Mouse (Mus musculus) intestine, embryonic 14.5 days (tissue): ENCODE measurements around the gene Farp1. TPM values are rescaled to one million over a fixed set of nuclear protein-coding genes. Genes with fewer than 3 reads are reported as not detected.

Source experiments
- ATAC-seq: fragments of 200-750 bp; cut with Nextera tagmentation; replicated peaks from 2 replicates; pipeline ENCODE4 v1.8.0; 2017; ENCODE audit warnings: low read depth, moderate number of reproducible peaks, moderate TSS enrichment, moderate library complexity; ENCODE audit not compliant: low FRiP score, low TSS enrichment
- DNase-seq: peaks from one replicate; pipeline ENCODE4 v3.0.0-alpha.2; 2018; ENCODE audit warnings: low spot score
- H3K27ac ChIP-seq: fragments of 300-500 bp; sonication (generic); 2 replicates; pipeline ENCODE4 v1.5.1; 2014; ENCODE audit warnings: low read depth, mild to moderate bottlenecking, control low read depth
- H3K27me3 ChIP-seq: fragments of 300-500 bp; sonication (generic); replicated peaks from 2 replicates; pipeline ENCODE4 v1.6.1; 2014; ENCODE audit warnings: low read length, control low read depth; ENCODE audit not compliant: control insufficient read depth, insufficient read depth
- H3K36me3 ChIP-seq: fragments of 300-500 bp; sonication (generic); 2 replicates; pipeline ENCODE4 v1.6.1; 2014; ENCODE audit warnings: low read length, control low read depth; ENCODE audit not compliant: control insufficient read depth, insufficient read depth
- H3K4me1 ChIP-seq: fragments of 300-500 bp; sonication (generic); replicated peaks from 2 replicates; pipeline ENCODE4 v1.6.1; 2014; ENCODE audit warnings: low read length, control low read depth, mixed read lengths; ENCODE audit not compliant: control insufficient read depth, insufficient read depth
- H3K4me2 ChIP-seq: fragments of 300-500 bp; sonication (generic); 2 replicates; pipeline ENCODE4 v1.6.1; 2014; ENCODE audit warnings: low read length
- H3K4me3 ChIP-seq: fragments of 300-500 bp; sonication (generic); 2 replicates; pipeline ENCODE4 v1.5.1; 2014; ENCODE audit warnings: low read depth, low read length, control low read depth, mixed read lengths
- H3K9ac ChIP-seq: fragments of 300-500 bp; sonication (generic); 2 replicates; pipeline ENCODE4 v1.6.1; 2014; ENCODE audit warnings: mild to moderate bottlenecking, low read length
- H3K9me3 ChIP-seq: fragments of 300-500 bp; sonication (generic); 2 replicates; pipeline ENCODE4 v1.6.1; 2016; ENCODE audit warnings: low read length, control low read depth; ENCODE audit not compliant: control insufficient read depth
- WGBS: fragments of 180-500 bp; shearing (Covaris S2); extraction: QIAGEN DNeasy Blood & Tissue Kit; methylation state at CpG from one replicate; pipeline ENCODE4 v1.1.7; 2014; 5-methylcytosine and 5-hydroxymethylcytosine counted together
- polyA plus RNA-seq: library from polyadenylated mRNA; unstranded; fragments of >200 nt; fragmentation: Nextera tagmentation; extraction: Ambion mirVana; gene quantifications from 2 replicates; pipeline ENCODE4 v1.2.1, GENCODE M21; 2014

The Farp1 gene
- polyA plus RNA-seq, 1 experiment from 2014 or later = 26.1 TPM

- no peak for DNase-seq
- no peak overlapping the region for H3K4me2 ChIP-seq
- H3K9ac ChIP-seq = no peak overlapping the region
- no peak overlapping the region for H3K4me3 ChIP-seq
- H3K4me1 ChIP-seq = no peaks in the 10 kb centered on the region; the same call in 1 of the 2 replicates
- H3K36me3 ChIP-seq = peaks cover 23% of the 10 kb centered on the region
- no peak for ATAC-seq
- H3K27me3 ChIP-seq = no peaks in the 10 kb centered on the region
- no peaks in the 10 kb centered on the region for H3K9me3 ChIP-seq
- H3K27ac ChIP-seq = no peak overlapping the region
- 77% methylated on average over 10 of the region's 10 CpGs for WGBS
Measured at GRCm38 (mm10) chr14:121219226-121220039, 184.4 kb downstream of the Farp1 start.

- no peak overlapping the region for H3K27ac ChIP-seq
- no peaks in the 10 kb centered on the region for H3K27me3 ChIP-seq
- H3K9me3 ChIP-seq = no peaks in the 10 kb centered on the region
- H3K4me1 ChIP-seq = no peaks in the 10 kb centered on the region; the same call in 1 of the 2 replicates
- no peak overlapping the region for H3K4me3 ChIP-seq
- ATAC-seq (0 out of 2 replicates have a peak, but pooled peaks have one; percentile 37), DNase-seq (no peak)
- no peak overlapping the region for H3K4me2 ChIP-seq
- 95% methylated on average over 1 of the region's 1 CpGs for WGBS
- H3K9ac ChIP-seq = no peak overlapping the region
- peaks cover 23% of the 10 kb centered on the region for H3K36me3 ChIP-seq
Measured at GRCm38 (mm10) chr14:121220040-121220322, 185.0 kb downstream of the Farp1 start.

DNA sequence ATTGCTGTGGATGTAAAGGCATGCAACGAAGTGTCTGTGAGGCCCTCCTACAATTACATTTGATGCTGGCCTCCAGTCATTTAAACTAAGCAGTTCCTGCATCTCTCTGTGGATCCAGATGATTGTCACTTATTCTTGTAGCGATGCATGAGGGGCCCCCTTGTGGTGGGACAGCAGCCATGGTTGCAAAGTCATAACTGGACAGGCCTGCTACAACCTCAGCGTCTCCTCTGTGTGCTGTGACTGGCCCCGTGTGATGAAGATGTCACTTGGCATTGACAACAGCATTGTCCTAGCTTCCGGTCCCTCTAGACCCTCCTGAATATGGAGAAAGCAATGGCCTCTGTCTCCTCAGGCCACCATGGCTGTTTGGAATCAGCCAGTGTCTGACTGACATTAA, 185.7 kb downstream of the Farp1 start:
- 89% methylated on average over 5 of the region's 5 CpGs for WGBS
- H3K36me3 ChIP-seq = peaks cover 23% of the 10 kb centered on the region
- H3K27ac ChIP-seq = no peak overlapping the region
- ATAC-seq (no peak), DNase-seq (no peak)
- no peaks in the 10 kb centered on the region for H3K27me3 ChIP-seq
- no peak overlapping the region for H3K4me3 ChIP-seq
- no peaks in the 10 kb centered on the region for H3K9me3 ChIP-seq
- H3K4me2 ChIP-seq = no peak overlapping the region
- no peak overlapping the region for H3K9ac ChIP-seq
- H3K4me1 ChIP-seq = no peaks in the 10 kb centered on the region; the same call in 1 of the 2 replicates

DNA sequence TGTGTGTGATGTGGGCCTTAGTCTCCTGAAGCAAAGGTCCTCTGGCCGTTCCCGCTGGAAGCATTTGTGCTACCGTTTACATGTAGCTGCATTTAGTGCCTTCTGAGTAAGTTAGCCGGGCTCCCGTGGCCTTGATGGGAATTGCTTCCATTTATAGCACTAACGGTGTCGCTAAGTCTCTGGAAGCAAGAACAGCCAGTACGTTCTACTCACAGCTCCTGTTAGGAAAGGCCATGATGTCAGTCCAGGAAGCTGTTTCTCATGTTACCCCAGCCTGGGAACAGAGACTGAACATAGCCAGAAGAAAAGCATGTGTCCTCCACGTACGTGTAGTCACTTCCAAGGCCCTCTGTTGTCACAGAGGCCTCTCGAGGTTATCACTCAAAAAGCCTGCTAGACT, 190.8 kb downstream of the Farp1 start:
- H3K9ac ChIP-seq = no peak overlapping the region
- H3K4me1 ChIP-seq = no peaks in the 10 kb centered on the region; the same call in 1 of the 2 replicates
- H3K27ac ChIP-seq = no peak overlapping the region
- 37% methylated on average over 11 of the region's 11 CpGs for WGBS
- H3K36me3 ChIP-seq = peaks cover 28% of the 10 kb centered on the region
- ATAC-seq = no peak
- H3K4me3 ChIP-seq = no peak overlapping the region
- no peaks in the 10 kb centered on the region for H3K27me3 ChIP-seq
- no peaks in the 10 kb centered on the region for H3K9me3 ChIP-seq
- DNase-seq = no peak
- no peak overlapping the region for H3K4me2 ChIP-seq

DNA sequence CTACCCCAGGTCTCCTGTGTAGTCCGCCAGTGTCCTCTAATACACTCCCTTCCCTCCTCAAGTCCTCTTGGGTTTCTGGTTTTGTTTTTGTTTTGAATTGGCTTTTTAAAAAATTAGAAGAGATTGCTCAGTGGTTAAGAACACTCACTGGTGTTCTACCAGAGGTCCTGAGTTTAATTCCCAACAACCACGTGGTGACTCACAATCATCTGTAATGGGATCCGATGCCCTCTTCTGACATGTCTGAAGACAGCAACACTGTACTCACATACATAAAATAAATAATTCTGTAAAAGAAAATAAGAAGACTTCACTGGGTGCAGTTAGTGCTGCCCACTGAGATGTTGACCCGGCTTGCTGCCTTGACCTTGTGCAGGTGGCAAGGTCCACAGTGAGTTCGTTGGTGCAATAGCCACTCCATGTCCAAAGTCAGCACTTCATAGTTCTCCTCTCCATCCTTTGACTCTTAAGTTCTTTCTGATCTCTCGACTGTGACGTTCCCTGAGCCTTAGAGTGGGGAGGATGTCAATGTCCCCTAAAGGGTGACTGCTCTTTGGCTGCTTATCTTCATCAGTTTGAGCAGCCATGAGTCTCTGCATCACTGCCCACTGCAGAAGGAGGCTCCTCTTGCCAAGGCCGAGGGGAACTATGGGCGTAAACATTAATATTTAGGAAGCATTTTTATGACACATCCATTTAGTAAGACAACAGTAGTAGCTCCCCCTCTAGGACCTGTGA, 194.2 kb downstream of the Farp1 start:
- Histone ChIP-seq H3K9me3 (no peaks in the 10 kb centered on the region), H3K36me3 (peaks cover 36% of the 10 kb centered on the region), H3K4me2 (no peak overlapping the region), H3K27me3 (no peaks in the 10 kb centered on the region), H3K27ac (no peak overlapping the region), H3K4me3 (no peak overlapping the region), H3K9ac (no peak overlapping the region), H3K4me1 (no peaks in the 10 kb centered on the region; the same call in 1 of the 2 replicates)
- WGBS = 90% methylated on average over 9 of the region's 9 CpGs
- no peak for ATAC-seq
- DNase-seq = no peak

GRCm38 (mm10) chr14:121231232-121231631, 196.2 kb downstream of the Farp1 start:
- WGBS = 94% methylated on average over 8 of the region's 8 CpGs
- no peak for ATAC-seq

DNA sequence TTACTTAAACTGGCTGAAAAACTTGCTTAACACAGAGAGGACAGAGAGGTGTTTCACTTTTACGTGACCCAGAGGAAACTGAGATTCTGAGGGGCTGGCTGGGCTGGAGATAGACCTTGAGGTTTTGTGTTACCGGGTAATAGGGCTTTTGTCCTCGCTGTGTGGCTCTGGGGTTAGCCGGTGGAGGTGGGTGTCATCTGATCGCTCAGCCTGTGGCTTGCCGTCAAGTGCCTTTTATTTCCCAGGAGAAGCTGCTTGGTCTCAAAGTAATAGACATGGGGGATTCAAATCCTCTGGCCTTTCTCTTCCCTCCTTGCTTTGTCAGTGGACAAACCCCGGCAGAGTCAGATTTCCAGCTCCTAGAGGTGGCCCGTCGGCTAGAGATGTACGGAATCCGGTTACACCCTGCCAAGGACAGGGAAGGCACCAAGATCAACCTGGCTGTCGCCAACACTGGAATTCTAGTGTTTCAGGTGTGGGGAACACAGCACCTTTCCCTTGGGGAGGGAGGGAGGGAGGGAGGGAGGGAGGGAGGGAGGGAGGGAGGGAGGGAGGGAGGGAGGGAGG, 199.8 kb downstream of the Farp1 start:
- Histone ChIP-seq H3K36me3 (peaks cover 67% of the 10 kb centered on the region), H3K4me3 (no peak overlapping the region), H3K4me2 (no peak overlapping the region), H3K9ac (no peak overlapping the region), H3K27ac (no peak overlapping the region), H3K4me1 (0 out of 2 replicates have a peak, but pooled peaks cover 5% of the 10 kb centered on the region), H3K9me3 (no peaks in the 10 kb centered on the region), H3K27me3 (no peaks in the 10 kb centered on the region)
- no peak for DNase-seq
- no peak for ATAC-seq
- 68% methylated on average over 12 of the region's 12 CpGs for WGBS

More at GRCm38 (mm10) chr14:121231232-121231631, 196.2 kb downstream of the Farp1 start:
- Histone ChIP-seq H3K9me3 (no peaks in the 10 kb centered on the region), H3K27me3 (no peaks in the 10 kb centered on the region), H3K36me3 (peaks cover 48% of the 10 kb centered on the region), H3K9ac (no peak overlapping the region), H3K4me1 (no peaks in the 10 kb centered on the region), H3K27ac (no peak overlapping the region), H3K4me3 (no peak overlapping the region), H3K4me2 (no peak overlapping the region)
- DNase-seq = no peak

DNA sequence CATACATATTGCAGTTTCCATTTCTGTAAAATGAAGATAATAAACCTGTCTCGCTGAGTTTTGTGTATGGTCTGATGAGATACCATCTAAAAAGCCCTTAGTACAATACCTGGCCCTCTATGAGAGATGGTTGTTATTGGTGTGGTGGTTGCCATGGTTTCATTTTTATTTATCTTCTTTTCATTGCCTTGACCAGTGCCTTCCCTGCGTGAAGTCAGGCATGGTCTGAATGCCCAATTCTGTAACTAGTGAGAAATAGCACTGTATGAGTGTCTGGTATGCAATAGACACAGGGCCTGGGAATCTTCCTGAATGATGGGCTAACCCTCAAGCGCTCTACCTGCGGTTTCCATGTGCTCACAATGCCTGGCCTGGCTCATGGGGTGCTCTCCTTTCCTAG, 201.7 kb downstream of the Farp1 start:
- Histone ChIP-seq H3K27me3 (no peaks in the 10 kb centered on the region), H3K36me3 (peaks cover 63% of the 10 kb centered on the region), H3K4me2 (no peak overlapping the region), H3K9me3 (no peaks in the 10 kb centered on the region), H3K4me3 (no peak overlapping the region), H3K4me1 (0 out of 2 replicates have a peak, but pooled peaks cover 5% of the 10 kb centered on the region), H3K9ac (no peak overlapping the region), H3K27ac (no peak overlapping the region)
- ATAC-seq (no peak), DNase-seq (no peak)
- WGBS = 83% methylated on average over 4 of the region's 4 CpGs
